Mouse (Mus musculus) MEL (cell line): Measurements from ENCODE around the gene Birc6. TPM values are rescaled to one million over a fixed set of nuclear protein-coding genes. Genes with fewer than 3 reads are reported as not detected.

ENCODE experiments used
- DNase-seq: peaks from one replicate; pipeline ENCODE4 v3.0.0; 2011; ENCODE audit warnings: low read depth, low spot score
- H3K27ac ChIP-seq: 2 replicates; pipeline ENCODE4 v1.5.1; 2012; ENCODE audit warnings: low read depth, mild to moderate bottlenecking, control low read depth, low read length, moderate library complexity; ENCODE audit not compliant: control insufficient read depth
- H3K27me3 ChIP-seq, 2 experiments: fragments of 150-350 bp in 1 of 2; sonication (generic) in 1 of 2; 2 replicates each; pipeline ENCODE4 v1.6.1; 2012; ENCODE audit warnings: low read length in 2 of 2, mild to moderate bottlenecking in 2 of 2, improper control_type of control experiment in 1 of 2, moderate library complexity in 1 of 2; ENCODE audit not compliant: insufficient read depth in 2 of 2, control insufficient read depth in 1 of 2
- H3K36me3 ChIP-seq, 2 experiments: 2 replicates each; pipeline ENCODE4 v1.6.1; 2012 to 2014; ENCODE audit warnings: low read length in 2 of 2, improper control_type of control experiment in 1 of 2, inconsistent platforms in 1 of 2, mild to moderate bottlenecking in 1 of 2; ENCODE audit not compliant: insufficient read depth in 2 of 2, control insufficient read depth in 1 of 2
- H3K4me1 ChIP-seq, 2 experiments: fragments of 150-350 bp in 1 of 2; sonication (generic) in 1 of 2; 2 replicates each; pipeline ENCODE4 v1.6.1; 2012; ENCODE audit warnings: low read length in 2 of 2, improper control_type of control experiment in 1 of 2, mild to moderate bottlenecking in 1 of 2; ENCODE audit not compliant: insufficient read depth in 2 of 2, control insufficient read depth in 1 of 2
- H3K4me3 ChIP-seq, 2 experiments: fragments of 150-350 bp in 1 of 2; sonication (generic) in 1 of 2; 2 replicates each; pipeline ENCODE4 v1.5.1; 2012; ENCODE audit warnings: low read depth in 2 of 2, low read length in 2 of 2, mild to moderate bottlenecking in 2 of 2, moderate library complexity in 2 of 2, control low read depth in 1 of 2, improper control_type of control experiment in 1 of 2; ENCODE audit not compliant: control insufficient read depth in 1 of 2, insufficient read depth in 1 of 2
- H3K79me2 ChIP-seq: 2 replicates; pipeline ENCODE4 v1.6.1; 2012; ENCODE audit warnings: mild to moderate bottlenecking, low read length, moderate library complexity; ENCODE audit not compliant: control insufficient read depth, poor library complexity, insufficient read depth
- H3K9ac ChIP-seq: 2 replicates; pipeline ENCODE4 v1.6.1; 2012; ENCODE audit warnings: low read depth, mild to moderate bottlenecking, control low read depth, low read length, moderate library complexity; ENCODE audit not compliant: control insufficient read depth, poor library complexity, severe bottlenecking
- H3K9me3 ChIP-seq: fragments of 150-350 bp; sonication (generic); replicated peaks from 2 replicates; pipeline ENCODE4 v1.6.1; 2012; ENCODE audit warnings: mild to moderate bottlenecking, low read length, improper control_type of control experiment, moderate library complexity; ENCODE audit not compliant: insufficient read depth
- ELF1 ChIP-seq: IDR thresholded peaks from 2 replicates; pipeline ENCODE4 v1.6.1; 2014; ENCODE audit warnings: low read depth, mild to moderate bottlenecking, inconsistent platforms, low read length, improper control_type of control experiment, moderate library complexity
- GABPA ChIP-seq: IDR thresholded peaks from 2 replicates; pipeline ENCODE4 v1.6.1; 2012; ENCODE audit warnings: low read depth, mild to moderate bottlenecking, inconsistent platforms, low read length, improper control_type of control experiment, moderate library complexity
- GATA1 ChIP-seq: IDR thresholded peaks from 2 replicates; pipeline ENCODE4 v1.6.1; 2011; ENCODE audit warnings: low read depth, low read length, improper control_type of control experiment
- HCFC1 ChIP-seq: IDR thresholded peaks from 2 replicates; pipeline ENCODE4 v1.6.1; 2012; ENCODE audit warnings: low read depth, mild to moderate bottlenecking, inconsistent platforms, low read length, improper control_type of control experiment, moderate library complexity
- KAT2A ChIP-seq: conservative IDR thresholded peaks from 2 replicates; pipeline ENCODE4 v1.6.1; 2012; ENCODE audit warnings: low read depth, low read length, improper control_type of control experiment, inconsistent platforms
- MAFK ChIP-seq: IDR thresholded peaks from 2 replicates; pipeline ENCODE4 v1.6.1; 2011; ENCODE audit warnings: low read depth, mild to moderate bottlenecking, low read length, improper control_type of control experiment, borderline replicate concordance
- MAZ ChIP-seq: IDR thresholded peaks from 2 replicates; pipeline ENCODE4 v1.6.1; 2012; ENCODE audit warnings: low read depth, mild to moderate bottlenecking, inconsistent platforms, low read length, improper control_type of control experiment
- MYC ChIP-seq: IDR thresholded peaks from 2 replicates; pipeline ENCODE4 v1.6.1; 2011; ENCODE audit warnings: low read depth, mild to moderate bottlenecking, low read length, improper control_type of control experiment, moderate library complexity
- NELFE ChIP-seq: IDR thresholded peaks from 2 replicates; pipeline ENCODE4 v1.6.1; 2011; ENCODE audit warnings: low read depth, low read length, improper control_type of control experiment
- POLR2AphosphoS2 ChIP-seq: IDR thresholded peaks from 2 replicates; pipeline ENCODE4 v1.6.1; 2011; ENCODE audit warnings: low read length, improper control_type of control experiment
- RAD21 ChIP-seq: IDR thresholded peaks from 2 replicates; pipeline ENCODE4 v1.6.1; 2011; ENCODE audit warnings: mild to moderate bottlenecking, low read depth, low read length, improper control_type of control experiment
- RCOR1 ChIP-seq: IDR thresholded peaks from 2 replicates; pipeline ENCODE4 v1.6.1; 2012; ENCODE audit warnings: low read depth, mild to moderate bottlenecking, inconsistent platforms, low read length, improper control_type of control experiment
- SIN3A ChIP-seq: IDR thresholded peaks from 2 replicates; pipeline ENCODE4 v1.6.1; 2012; ENCODE audit warnings: low read length, improper control_type of control experiment, inconsistent platforms
- SMC3 ChIP-seq: IDR thresholded peaks from 2 replicates; pipeline ENCODE4 v1.6.1; 2011; ENCODE audit warnings: low read depth, low read length, improper control_type of control experiment
- TBP ChIP-seq: IDR thresholded peaks from 2 replicates; pipeline ENCODE4 v1.8.0; 2011; ENCODE audit warnings: low read depth, low read length, improper control_type of control experiment
- UBTF ChIP-seq: IDR thresholded peaks from 2 replicates; pipeline ENCODE4 v1.6.1; 2012; ENCODE audit warnings: low read depth, mild to moderate bottlenecking, inconsistent platforms, low read length, improper control_type of control experiment, moderate library complexity, borderline replicate concordance; ENCODE audit not compliant: insufficient read depth
- USF1 ChIP-seq: IDR thresholded peaks from 2 replicates; pipeline ENCODE4 v1.6.1; 2014; ENCODE audit warnings: low read depth, mild to moderate bottlenecking, inconsistent platforms, low read length, improper control_type of control experiment, moderate library complexity
- ZMIZ1 ChIP-seq: IDR thresholded peaks from 2 replicates; pipeline ENCODE4 v1.6.1; 2012; ENCODE audit warnings: low read depth, mild to moderate bottlenecking, inconsistent platforms, low read length, improper control_type of control experiment, moderate library complexity
- polyA plus RNA-seq, 2 experiments: library from polyadenylated mRNA; stranded (reverse) in 1 of 2; unstranded in 1 of 2; fragments of >175 nt in 1 of 2; fragments of >200 nt in 1 of 2; gene quantifications; 2 replicates each; pipeline versions ENCODE4 v1.2.1 to v1.2.4; 2012; ENCODE audit warnings: low replicate concordance in 2 of 2, low read depth in 1 of 2; ENCODE audit not compliant: insufficient read length in 2 of 2, insufficient read depth in 1 of 2, missing spikeins in 1 of 2
- total RNA-seq: library from RNA; depleted of rRNA; stranded (reverse); fragments of 300-350 nt; gene quantifications from 2 replicates; pipeline ENCODE4 v1.2.3, GENCODE M21; 2012

Gene Birc6
- total and polyA plus RNA-seq, 3 experiments: 58.7 to 475 (median 67.3) TPM

DNA sequence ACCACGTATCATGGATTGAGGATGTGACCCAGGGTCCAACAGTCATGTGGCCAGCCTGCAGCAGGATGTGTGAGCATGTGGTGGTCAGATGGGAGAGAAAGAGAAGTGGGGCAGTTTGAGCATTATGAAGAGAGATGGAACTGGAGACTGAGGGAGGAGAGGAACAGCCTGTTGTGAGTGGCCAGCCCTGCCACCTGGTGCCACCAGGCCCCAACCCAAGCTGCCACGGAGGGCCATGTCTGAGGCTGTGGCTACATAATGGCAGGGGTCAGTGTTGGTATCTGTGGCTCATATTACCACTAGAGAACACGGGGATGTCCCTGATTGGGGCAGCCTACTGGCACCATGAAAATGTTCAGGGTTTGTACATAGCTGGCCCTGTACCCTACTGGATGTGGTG, 187.0 kb downstream of the Birc6 start:
- peaks cover 0 to 6% of the 10 kb centered on the region in 2 experiments; a peak in 1 of 4 replicates for H3K36me3 ChIP-seq
- H3K27ac ChIP-seq: no peak overlapping the region
- peaks cover 0 to 5% of the 10 kb centered on the region in 2 experiments; a peak in 2 of 4 replicates for H3K4me1 ChIP-seq
- no peak overlapping the region for H3K4me3 ChIP-seq
- peaks cover 12% of the 10 kb centered on the region for H3K79me2 ChIP-seq
- no peak for TF ChIP-seq GATA1
- no peak for TF ChIP-seq UBTF
- no peak for TF ChIP-seq NELFE
- no peak for TF ChIP-seq SIN3A
- TF ChIP-seq ZMIZ1: no peak
- TF ChIP-seq GABPA: no peak
- no peak for TF ChIP-seq TBP
- no peak for TF ChIP-seq HCFC1
- TF ChIP-seq SMC3: no peak
- TF ChIP-seq MAFK: no peak
- TF ChIP-seq, all 39 proteins: peak for 0
- H3K9me3 ChIP-seq: no peaks in the 10 kb centered on the region
- H3K9ac ChIP-seq: no peak overlapping the region
- no peaks in the 10 kb centered on the region for H3K27me3 ChIP-seq
- no peak for DNase-seq

DNA sequence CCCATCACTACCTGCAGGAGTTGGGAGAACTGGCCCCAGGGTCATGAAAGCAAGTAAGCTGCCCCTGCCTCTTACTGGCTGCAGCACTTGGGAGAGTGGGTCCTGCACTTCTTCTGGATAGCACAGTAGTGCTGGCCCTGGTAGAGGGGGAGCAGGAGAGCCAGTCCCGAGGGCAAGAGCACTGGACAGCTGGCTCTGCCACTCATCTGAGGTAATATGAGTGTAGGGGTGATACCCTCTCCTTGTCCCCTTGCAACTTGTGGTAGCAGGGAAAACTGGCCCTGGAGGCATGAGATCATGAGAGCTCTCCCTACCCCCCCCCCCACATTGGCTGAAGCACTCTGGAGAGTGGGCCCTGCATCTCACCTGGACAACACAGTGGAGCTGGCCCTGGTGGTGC, 187.6 kb downstream of the Birc6 start:
- TF ChIP-seq ELF1 (no peak), NELFE (no peak), MAZ (no peak), TBP (no peak), MYC (no peak), ZMIZ1 (no peak), USF1 (no peak), MAFK (no peak), GATA1 (no peak), RCOR1 (no peak), POLR2AphosphoS2 (no peak), RAD21 (no peak), KAT2A (no peak)
- TF ChIP-seq, all 39 proteins: peak for 0
- Histone ChIP-seq H3K4me1 (peaks cover 0 to 5% of the 10 kb centered on the region in 2 experiments; a peak in 2 of 4 replicates), H3K27ac (no peak overlapping the region), H3K9ac (no peak overlapping the region), H3K9me3 (no peaks in the 10 kb centered on the region), H3K4me3 (no peak overlapping the region), H3K27me3 (no peaks in the 10 kb centered on the region), H3K36me3 (peaks cover 0 to 6% of the 10 kb centered on the region in 2 experiments; a peak in 1 of 4 replicates), H3K79me2 (peaks cover 12% of the 10 kb centered on the region)
- no peak for DNase-seq
